Mouse (Mus musculus) left cerebral cortex, adult 11 months (tissue): ENCODE data around the gene Card10.

ENCODE experiments used
- DNase-seq: peaks from one replicate; pipeline ENCODE4 v3.0.0; 2022; ENCODE audit warnings: low spot score

Gene Card10

GRCm38 (mm10) chr15:78735431-78736180 lies 67.2 kb downstream of the Card10 start:
- no peak for DNase-seq

GRCm38 (mm10) chr15:78731830-78732229 lies 71.0 kb downstream of the Card10 start:
- DNase-seq: no peak

GRCm38 (mm10) chr15:78730315-78731049 lies 72.4 kb downstream of the Card10 start:
- DNase-seq: no peak

GRCm38 (mm10) chr15:78726697-78727096 lies 76.1 kb downstream of the Card10 start:
- no peak for DNase-seq
